Mouse (Mus musculus): ENCODE data around the gene Nqo1. TPM values are rescaled to one million over a fixed set of nuclear protein-coding genes. Genes with fewer than 3 reads are reported as not detected.

Gene Nqo1
- polyA plus RNA-seq, 1 experiment from 2014 or later = 20.4 TPM

DNA sequence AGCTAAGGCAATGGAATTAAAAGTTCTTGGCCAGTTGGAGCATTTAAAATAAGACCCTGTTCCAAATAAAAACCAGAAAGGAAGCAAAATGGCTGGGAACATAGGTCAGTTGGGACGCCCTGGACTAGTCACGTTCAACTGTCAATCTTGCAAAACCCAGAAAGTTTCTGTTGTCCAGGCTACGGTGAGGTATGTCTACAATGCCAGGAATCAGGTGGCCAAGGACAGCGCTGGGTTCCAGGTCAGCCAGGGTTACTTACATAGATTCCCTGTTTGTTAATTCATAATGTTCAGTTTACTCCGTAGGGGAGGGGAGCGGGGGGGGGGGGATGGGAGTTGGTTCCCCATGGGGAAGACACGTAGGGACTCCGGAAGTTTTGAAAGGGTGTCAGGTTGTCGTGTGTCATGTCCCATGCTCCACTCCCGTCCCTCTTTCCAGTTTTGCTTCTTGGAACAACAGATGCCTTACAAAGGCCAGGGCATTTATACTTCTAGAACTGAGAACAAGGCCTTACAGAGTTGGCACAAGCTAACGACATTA lies 32.5 kb upstream of the Nqo1 start:
- WGBS = 43% methylated on average over 11 of the region's 11 CpGs
- H3K27ac ChIP-seq = peak overlapping the region; percentile 95

DNA sequence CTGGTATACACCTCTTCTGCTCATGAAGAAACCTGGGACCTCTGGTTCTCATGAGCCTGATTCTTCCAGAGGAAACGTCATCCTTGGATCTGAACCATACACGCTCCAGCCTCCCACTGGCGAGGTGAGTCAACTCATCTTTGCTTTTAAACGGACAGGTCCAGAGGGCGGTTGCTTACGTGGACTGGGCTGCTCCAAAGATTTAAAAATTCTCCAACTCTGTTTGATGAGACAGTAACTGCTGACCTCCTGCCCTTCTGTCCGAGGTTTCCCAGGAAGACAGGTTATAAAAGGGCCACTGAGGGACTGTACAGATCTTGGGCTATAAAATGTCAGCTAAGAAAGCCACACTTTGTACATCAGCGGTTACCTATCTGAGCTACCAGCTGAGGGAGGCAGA lies 27.8 kb upstream of the Nqo1 start:
- no peaks in the 10 kb centered on the region for H3K36me3 ChIP-seq
- WGBS = 78% methylated on average over 8 of the region's 8 CpGs
- no peak for DNase-seq (ENCODE audit: low spot score)
- no peaks in the 10 kb centered on the region for H3K9me3 ChIP-seq (replicated peaks)
- H3K27ac ChIP-seq = no peak overlapping the region
- H3K4me3 ChIP-seq = no peak overlapping the region
- no peaks in the 10 kb centered on the region for H3K27me3 ChIP-seq (ENCODE audit: low read depth, poor library complexity, severe bottlenecking)
- H3K4me1 ChIP-seq = peaks cover 6% of the 10 kb centered on the region

More for the DNA sequence above, 32.5 kb upstream of the Nqo1 start:
- Histone ChIP-seq H3K36me3 (no peaks in the 10 kb centered on the region), H3K27me3 (ENCODE audit: low read depth, poor library complexity, severe bottlenecking) (no peaks in the 10 kb centered on the region), H3K4me3 (peak overlapping the region; percentile 88), H3K9me3 (replicated peaks) (no peaks in the 10 kb centered on the region), H3K4me1 (peaks cover 18% of the 10 kb centered on the region)
- peak; percentile 38 for DNase-seq (ENCODE audit: low spot score)

DNA sequence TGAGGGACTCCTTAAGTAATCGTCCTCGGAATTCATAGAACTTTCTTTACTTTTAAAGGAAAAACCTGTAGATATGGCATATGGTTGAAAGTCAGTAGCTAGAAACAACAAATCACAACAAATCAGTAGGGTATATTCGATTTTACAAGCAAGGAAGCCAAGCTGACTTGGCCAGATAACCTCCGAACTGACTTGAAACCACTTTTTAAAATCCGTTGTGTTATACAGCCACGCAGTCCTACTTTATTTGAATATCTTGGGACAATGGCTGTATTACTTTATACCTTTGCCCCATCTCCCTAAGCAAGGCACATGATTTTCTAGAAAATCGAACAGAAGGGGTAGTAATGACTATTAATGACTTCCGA lies 22.2 kb upstream of the Nqo1 start:
- H3K27ac ChIP-seq = no peak overlapping the region
- H3K27me3 ChIP-seq (ENCODE audit: low read depth, poor library complexity, severe bottlenecking) = no peaks in the 10 kb centered on the region
- WGBS = 49% methylated on average over 8 of the region's 8 CpGs
- DNase-seq (ENCODE audit: low spot score) = no peak
- peak overlapping the region; percentile 94 for H3K4me3 ChIP-seq
- no peaks in the 10 kb centered on the region for H3K9me3 ChIP-seq (replicated peaks)
- peaks cover 31% of the 10 kb centered on the region for H3K36me3 ChIP-seq
- H3K4me1 ChIP-seq = peaks cover 15% of the 10 kb centered on the region

DNA sequence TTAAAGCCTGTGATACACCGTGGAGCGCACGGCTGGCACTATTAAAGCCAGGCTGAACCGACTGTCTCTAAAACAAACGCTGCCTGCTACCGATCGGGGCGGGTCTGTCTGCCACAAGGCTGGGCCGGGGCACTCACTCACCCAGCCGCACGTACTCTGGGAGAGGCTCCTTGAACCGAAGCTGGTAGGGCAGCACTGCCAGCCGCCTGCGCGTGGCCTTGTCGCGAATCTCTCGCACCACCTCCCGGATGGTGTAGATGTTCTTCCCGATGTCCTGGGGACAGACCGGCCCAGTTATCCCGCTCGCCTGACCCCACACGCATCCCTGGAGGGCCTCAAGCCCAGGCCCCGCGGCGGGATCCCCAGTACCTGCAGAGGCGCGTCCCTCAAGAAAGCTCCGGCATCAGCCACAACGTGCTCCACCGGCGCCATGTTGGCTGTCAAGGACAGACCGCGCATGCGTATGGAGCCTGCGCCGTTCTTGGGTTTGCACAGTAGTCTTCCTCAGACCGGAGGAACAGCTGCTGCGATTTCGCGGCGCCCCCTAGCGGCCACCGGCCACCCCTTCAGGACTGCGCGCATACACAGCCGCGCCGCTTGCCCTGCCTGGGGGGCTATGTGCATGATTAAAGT lies 21.7 kb upstream of the Nqo1 start, which contains the start of gene Nob1:
Gene Nob1, minus strand, starts transcription at position 455 of the 633 bp plus-strand sequence.
- Histone ChIP-seq H3K36me3 (peaks cover 36% of the 10 kb centered on the region), H3K27me3 (ENCODE audit: low read depth, poor library complexity, severe bottlenecking) (no peaks in the 10 kb centered on the region), H3K4me3 (peak within 1 kb of the TSS; percentile 94), H3K4me1 (peaks cover 15% of the 10 kb centered on the region), H3K9me3 (replicated peaks) (no peaks in the 10 kb centered on the region), H3K27ac (peak within 1 kb of the TSS; percentile 93)
- peak; percentile 100 for DNase-seq (ENCODE audit: low spot score)
- under 1% methylated on average over 50 of the region's 50 CpGs for WGBS

DNA sequence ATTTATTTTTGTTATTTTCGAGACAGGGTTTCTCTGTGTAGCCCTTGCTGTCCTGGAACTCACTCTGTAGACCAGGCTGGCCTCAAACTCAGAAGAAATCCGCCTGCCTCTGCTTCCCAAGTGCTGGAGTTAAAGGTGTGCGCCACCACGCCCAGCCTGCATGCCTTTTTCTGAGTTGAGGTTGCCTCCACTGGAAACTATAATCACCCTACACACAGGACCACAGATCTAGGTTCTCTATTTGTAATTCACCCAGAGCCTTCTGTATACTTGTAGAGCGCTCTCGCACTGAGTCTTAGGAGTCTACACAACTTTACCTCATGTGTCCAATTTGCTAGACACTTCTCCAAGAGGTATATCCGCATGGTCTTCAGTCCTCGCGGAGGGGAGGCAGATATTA lies 21.2 kb upstream of the Nqo1 start:
- peaks cover 15% of the 10 kb centered on the region for H3K4me1 ChIP-seq
- 37% methylated on average over 9 of the region's 9 CpGs for WGBS
- H3K9me3 ChIP-seq (replicated peaks) = no peaks in the 10 kb centered on the region
- DNase-seq (ENCODE audit: low spot score) = no peak
- H3K27me3 ChIP-seq (ENCODE audit: low read depth, poor library complexity, severe bottlenecking) = no peaks in the 10 kb centered on the region
- H3K4me3 ChIP-seq = peak overlapping the region; percentile 94
- H3K27ac ChIP-seq = peak overlapping the region; percentile 93
- H3K36me3 ChIP-seq = peaks cover 42% of the 10 kb centered on the region

DNA sequence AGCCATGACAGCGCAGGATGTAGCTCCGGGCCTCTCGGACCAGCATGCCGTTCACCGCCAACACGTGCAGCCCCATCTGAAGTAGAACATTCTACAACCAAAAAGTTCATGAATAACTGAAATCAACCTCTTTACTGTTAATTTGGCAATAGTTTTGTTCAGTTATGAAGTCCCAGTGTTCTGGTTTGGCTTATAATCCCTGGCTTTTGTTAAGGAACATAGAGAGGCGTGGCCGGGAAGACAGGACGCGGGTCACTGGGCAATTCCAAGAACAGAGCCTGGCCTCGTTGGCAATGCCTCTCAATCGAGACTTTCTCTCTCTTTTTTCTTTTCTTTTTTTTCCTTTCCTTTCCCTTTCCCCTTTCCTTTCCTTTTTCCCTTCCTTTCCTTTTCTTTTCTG lies 14.0 kb upstream of the Nqo1 start:
- no peaks in the 10 kb centered on the region for H3K27me3 ChIP-seq (ENCODE audit: low read depth, poor library complexity, severe bottlenecking)
- peaks cover 100% of the 10 kb centered on the region for H3K36me3 ChIP-seq
- no peak overlapping the region for H3K27ac ChIP-seq
- no peaks in the 10 kb centered on the region for H3K9me3 ChIP-seq (replicated peaks)
- no peak for DNase-seq (ENCODE audit: low spot score)
- WGBS = 95% methylated on average over 12 of the region's 12 CpGs
- H3K4me1 ChIP-seq = no peaks in the 10 kb centered on the region
- no peak overlapping the region for H3K4me3 ChIP-seq

DNA sequence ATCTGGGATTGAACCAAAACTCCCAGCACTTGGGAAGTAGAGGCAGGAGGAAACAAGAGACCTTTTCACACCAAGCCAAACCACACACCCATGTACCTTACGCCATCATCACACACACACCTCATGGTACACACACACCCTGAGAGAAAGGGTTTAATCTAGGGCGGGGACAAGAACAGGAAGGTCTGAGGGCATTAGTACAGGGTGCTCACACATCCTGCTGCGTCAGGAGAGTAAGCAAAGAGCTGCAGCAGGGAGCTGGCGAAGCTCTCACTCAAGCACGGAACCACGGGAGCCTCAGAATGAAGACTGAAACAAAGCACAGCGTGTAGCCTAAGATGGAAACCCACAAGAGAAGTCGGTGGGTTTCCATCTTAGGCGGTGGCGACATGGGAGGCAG lies 10.9 kb upstream of the Nqo1 start:
- Histone ChIP-seq H3K4me1 (no peaks in the 10 kb centered on the region), H3K36me3 (peaks cover 99% of the 10 kb centered on the region), H3K4me3 (no peak overlapping the region), H3K27me3 (ENCODE audit: low read depth, poor library complexity, severe bottlenecking) (no peaks in the 10 kb centered on the region), H3K9me3 (replicated peaks) (no peaks in the 10 kb centered on the region), H3K27ac (no peak overlapping the region)
- no peak for DNase-seq (ENCODE audit: low spot score)
- WGBS = 93% methylated on average over 10 of the region's 10 CpGs

DNA sequence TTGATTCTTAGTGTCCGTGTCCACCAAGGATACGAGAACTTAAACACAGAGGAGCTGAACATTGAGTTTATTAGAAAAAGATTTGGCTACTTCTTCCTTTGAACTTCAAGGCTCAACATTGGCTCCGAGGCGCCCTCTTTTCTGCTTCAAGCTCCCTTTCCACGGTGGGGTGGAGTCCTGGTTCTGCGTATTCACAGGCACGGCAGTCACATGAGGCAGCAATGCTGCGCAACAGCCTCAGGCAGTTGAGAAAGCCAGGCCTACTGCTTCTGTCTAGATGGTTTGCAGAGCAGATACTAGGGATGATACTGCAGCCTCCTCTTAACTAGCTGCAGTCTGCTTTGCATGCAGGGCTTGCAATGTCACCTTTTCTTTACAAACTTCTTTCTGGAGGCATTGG lies 9.5 kb upstream of the Nqo1 start:
- Histone ChIP-seq H3K36me3 (peaks cover 97% of the 10 kb centered on the region), H3K4me3 (no peak overlapping the region), H3K9me3 (replicated peaks) (no peaks in the 10 kb centered on the region), H3K4me1 (no peaks in the 10 kb centered on the region), H3K27ac (no peak overlapping the region), H3K27me3 (ENCODE audit: low read depth, poor library complexity, severe bottlenecking) (no peaks in the 10 kb centered on the region)
- 89% methylated on average over 8 of the region's 8 CpGs for WGBS
- no peak for DNase-seq (ENCODE audit: low spot score)

DNA sequence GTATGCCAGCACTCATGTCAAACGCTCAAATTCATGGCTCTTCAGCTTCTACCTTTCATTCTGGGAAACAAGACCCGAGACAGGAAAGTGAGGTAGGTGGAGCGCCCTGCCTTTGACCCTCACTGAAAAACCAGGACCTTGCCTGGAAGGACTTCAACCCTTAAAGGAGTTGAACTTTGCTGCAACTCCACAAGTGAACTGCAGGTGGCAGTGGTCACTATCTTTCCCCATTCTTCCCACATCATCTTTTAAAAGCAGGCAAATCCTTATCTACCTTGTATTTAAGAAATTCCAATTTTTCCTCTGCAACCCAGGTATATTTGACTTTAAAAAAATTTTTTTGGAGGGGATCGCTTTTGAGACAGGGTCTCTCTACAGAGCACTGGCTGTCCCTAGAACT lies 8.4 kb upstream of the Nqo1 start:
- H3K36me3 ChIP-seq = peaks cover 92% of the 10 kb centered on the region
- whole genome bisulfite sequencing = 69% methylated on average over 4 of the region's 4 CpGs
- peak; percentile 42 for DNase-seq (ENCODE audit: low spot score)

DNA sequence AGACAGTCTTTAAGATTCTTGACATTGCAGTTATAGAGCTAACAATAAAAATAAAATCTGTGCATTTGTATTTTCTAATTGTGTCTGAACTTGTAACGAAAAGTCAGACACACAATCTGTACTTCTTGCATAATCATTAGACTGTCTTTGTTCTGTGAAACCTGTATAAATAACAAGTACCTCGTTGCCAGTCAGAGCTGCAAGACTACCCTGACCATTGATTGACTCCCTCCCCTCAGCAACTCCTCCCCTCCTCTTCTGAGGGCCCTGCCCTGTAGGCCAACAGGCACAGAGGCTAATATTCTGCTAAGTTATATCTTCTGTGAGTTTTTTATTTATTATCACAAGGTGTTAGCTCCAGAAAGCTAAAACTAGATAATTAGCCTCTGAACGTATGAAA lies 2.9 kb upstream of the Nqo1 start:
- no peaks in the 10 kb centered on the region for H3K9me3 ChIP-seq (replicated peaks)
- H3K36me3 ChIP-seq = peaks cover 37% of the 10 kb centered on the region
- no peak overlapping the region for H3K4me3 ChIP-seq
- no peak for DNase-seq (ENCODE audit: low spot score)
- no peaks in the 10 kb centered on the region for H3K27me3 ChIP-seq (ENCODE audit: low read depth, poor library complexity, severe bottlenecking)
- 65% methylated on average over 3 of the region's 3 CpGs for WGBS
- no peak overlapping the region for H3K27ac ChIP-seq
- H3K4me1 ChIP-seq = peaks cover 34% of the 10 kb centered on the region

More for the DNA sequence above, 8.4 kb upstream of the Nqo1 start:
- Histone ChIP-seq H3K9me3 (replicated peaks) (no peaks in the 10 kb centered on the region), H3K4me1 (peaks cover 10% of the 10 kb centered on the region), H3K27me3 (ENCODE audit: low read depth, poor library complexity, severe bottlenecking) (no peaks in the 10 kb centered on the region), H3K27ac (no peak overlapping the region), H3K4me3 (no peak overlapping the region)

DNA sequence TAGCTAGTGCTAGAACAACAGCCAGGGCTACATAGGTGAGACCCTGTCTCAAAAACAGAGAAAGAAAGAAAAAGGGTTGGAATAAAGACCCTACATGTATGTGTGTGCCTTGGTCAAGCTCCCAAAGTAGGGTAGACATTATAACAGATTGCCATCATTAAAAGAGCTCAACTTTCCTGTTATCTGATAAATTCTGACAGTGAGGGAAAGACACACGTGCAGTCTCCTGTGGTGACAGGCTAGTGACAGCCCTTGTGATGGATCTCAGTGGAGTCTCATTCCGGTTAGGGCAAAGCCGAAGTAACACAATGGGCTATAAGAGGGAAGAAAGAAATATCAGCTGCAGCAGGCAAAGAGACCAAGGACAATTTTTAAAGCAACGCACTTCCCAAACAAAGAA lies 1.1 kb upstream of the Nqo1 start:
- Histone ChIP-seq H3K27ac (peak overlapping the region; percentile 88), H3K36me3 (peaks cover 19% of the 10 kb centered on the region), H3K9me3 (replicated peaks) (no peaks in the 10 kb centered on the region), H3K4me3 (no peak overlapping the region), H3K4me1 (peaks cover 40% of the 10 kb centered on the region), H3K27me3 (ENCODE audit: low read depth, poor library complexity, severe bottlenecking) (no peaks in the 10 kb centered on the region)
- no peak for DNase-seq (ENCODE audit: low spot score)
- WGBS = 76% methylated on average over 4 of the region's 4 CpGs

DNA sequence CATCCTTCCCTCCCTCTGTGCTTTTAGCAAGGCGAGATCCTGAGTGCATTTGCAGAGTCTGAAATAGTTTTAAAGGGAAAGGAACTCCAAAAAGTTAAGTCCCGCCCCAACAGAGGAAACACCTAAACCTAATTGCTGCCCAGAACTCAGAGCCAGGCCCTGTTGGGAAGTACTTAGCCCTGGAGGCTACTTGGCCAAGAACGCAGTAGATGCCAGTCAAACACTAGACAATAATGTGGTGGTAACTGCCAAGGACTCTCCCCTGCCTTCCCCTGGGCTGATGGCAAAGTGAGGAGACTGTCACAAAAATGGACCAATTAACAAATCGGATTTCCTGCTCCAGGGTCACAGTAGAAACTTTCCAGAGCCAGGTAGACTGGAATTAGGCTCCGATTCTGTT lies 1.1 kb downstream of the Nqo1 start:
- Histone ChIP-seq H3K27me3 (ENCODE audit: low read depth, poor library complexity, severe bottlenecking) (no peaks in the 10 kb centered on the region), H3K4me1 (peaks cover 47% of the 10 kb centered on the region), H3K9me3 (replicated peaks) (no peaks in the 10 kb centered on the region), H3K27ac (peak overlapping the region; percentile 88; the same call in 1 of the 2 replicates), H3K4me3 (no peak overlapping the region), H3K36me3 (0 out of 2 replicates have a peak, but pooled peaks cover under 1% of the 10 kb centered on the region)
- WGBS = 81% methylated on average over 5 of the region's 5 CpGs
- DNase-seq (ENCODE audit: low spot score) = no peak

DNA sequence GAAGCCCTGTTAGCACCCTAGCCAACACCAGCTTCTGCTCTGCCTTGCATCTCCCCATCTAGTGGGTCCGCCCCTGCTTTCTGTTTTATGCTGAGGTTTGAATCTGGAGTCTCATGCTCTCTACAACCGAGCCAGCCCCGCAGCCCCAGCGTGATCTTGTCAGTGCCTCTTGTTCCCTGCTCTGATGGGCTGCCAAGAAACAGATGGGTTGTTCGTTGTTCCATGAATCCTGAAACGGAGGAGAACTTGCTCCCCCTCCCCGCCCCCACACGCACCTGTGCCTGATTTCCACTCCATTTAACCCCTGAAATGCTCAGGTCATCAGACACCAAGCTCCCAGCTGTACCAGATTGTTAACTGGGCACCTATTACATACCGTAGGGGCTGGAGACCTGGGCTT lies 3.5 kb downstream of the Nqo1 start:
- H3K36me3 ChIP-seq = no peaks in the 10 kb centered on the region
- no peaks in the 10 kb centered on the region for H3K9me3 ChIP-seq (replicated peaks)
- 39% methylated on average over 9 of the region's 9 CpGs for WGBS
- H3K27ac ChIP-seq = peak overlapping the region; percentile 58; the same call in 1 of the 2 replicates
- peak; percentile 40 for DNase-seq (ENCODE audit: low spot score)
- no peaks in the 10 kb centered on the region for H3K27me3 ChIP-seq (ENCODE audit: low read depth, poor library complexity, severe bottlenecking)
- no peak overlapping the region for H3K4me3 ChIP-seq
- peaks cover 53% of the 10 kb centered on the region for H3K4me1 ChIP-seq
